Mouse (Mus musculus) MEL (cell line): ENCODE measurements around the gene Actr3b. TPM values are rescaled to one million over a fixed set of nuclear protein-coding genes. Genes with fewer than 3 reads are reported as not detected.

Source experiments
- DNase-seq: peaks from one replicate; pipeline ENCODE4 v3.0.0; 2011; ENCODE audit warnings: low read depth, low spot score
- H3K27ac ChIP-seq: 2 replicates; pipeline ENCODE4 v1.5.1; 2012; ENCODE audit warnings: low read depth, mild to moderate bottlenecking, control low read depth, low read length, moderate library complexity; ENCODE audit not compliant: control insufficient read depth
- H3K27me3 ChIP-seq, 2 experiments: fragments of 150-350 bp in 1 of 2; sonication (generic) in 1 of 2; 2 replicates each; pipeline ENCODE4 v1.6.1; 2012; ENCODE audit warnings: low read length in 2 of 2, mild to moderate bottlenecking in 2 of 2, improper control_type of control experiment in 1 of 2, moderate library complexity in 1 of 2; ENCODE audit not compliant: insufficient read depth in 2 of 2, control insufficient read depth in 1 of 2
- H3K36me3 ChIP-seq, 2 experiments: 2 replicates each; pipeline ENCODE4 v1.6.1; 2012 to 2014; ENCODE audit warnings: low read length in 2 of 2, improper control_type of control experiment in 1 of 2, inconsistent platforms in 1 of 2, mild to moderate bottlenecking in 1 of 2; ENCODE audit not compliant: insufficient read depth in 2 of 2, control insufficient read depth in 1 of 2
- H3K4me1 ChIP-seq, 2 experiments: fragments of 150-350 bp in 1 of 2; sonication (generic) in 1 of 2; 2 replicates each; pipeline ENCODE4 v1.6.1; 2012; ENCODE audit warnings: low read length in 2 of 2, improper control_type of control experiment in 1 of 2, mild to moderate bottlenecking in 1 of 2; ENCODE audit not compliant: insufficient read depth in 2 of 2, control insufficient read depth in 1 of 2
- H3K4me3 ChIP-seq, 2 experiments: fragments of 150-350 bp in 1 of 2; sonication (generic) in 1 of 2; 2 replicates each; pipeline ENCODE4 v1.5.1; 2012; ENCODE audit warnings: low read depth in 2 of 2, low read length in 2 of 2, mild to moderate bottlenecking in 2 of 2, moderate library complexity in 2 of 2, control low read depth in 1 of 2, improper control_type of control experiment in 1 of 2; ENCODE audit not compliant: control insufficient read depth in 1 of 2, insufficient read depth in 1 of 2
- H3K79me2 ChIP-seq: 2 replicates; pipeline ENCODE4 v1.6.1; 2012; ENCODE audit warnings: mild to moderate bottlenecking, low read length, moderate library complexity; ENCODE audit not compliant: control insufficient read depth, poor library complexity, insufficient read depth
- H3K9ac ChIP-seq: 2 replicates; pipeline ENCODE4 v1.6.1; 2012; ENCODE audit warnings: low read depth, mild to moderate bottlenecking, control low read depth, low read length, moderate library complexity; ENCODE audit not compliant: control insufficient read depth, poor library complexity, severe bottlenecking
- H3K9me3 ChIP-seq: fragments of 150-350 bp; sonication (generic); replicated peaks from 2 replicates; pipeline ENCODE4 v1.6.1; 2012; ENCODE audit warnings: mild to moderate bottlenecking, low read length, improper control_type of control experiment, moderate library complexity; ENCODE audit not compliant: insufficient read depth
- BHLHE40 ChIP-seq: IDR thresholded peaks from 2 replicates; pipeline ENCODE4 v1.6.1; 2012; ENCODE audit warnings: low read depth, mild to moderate bottlenecking, inconsistent platforms, low read length, improper control_type of control experiment, borderline replicate concordance
- CHD1 ChIP-seq: IDR thresholded peaks from 2 replicates; pipeline ENCODE4 v1.6.1; 2012; ENCODE audit warnings: low read depth, mild to moderate bottlenecking, inconsistent platforms, low read length, improper control_type of control experiment
- CHD2 ChIP-seq: IDR thresholded peaks from 2 replicates; pipeline ENCODE4 v1.6.1; 2011; ENCODE audit warnings: low read length, improper control_type of control experiment
- ETS1 ChIP-seq: IDR thresholded peaks from 2 replicates; pipeline ENCODE4 v1.6.1; 2012; ENCODE audit warnings: low read depth, mild to moderate bottlenecking, inconsistent platforms, low read length, improper control_type of control experiment, moderate library complexity
- GABPA ChIP-seq: IDR thresholded peaks from 2 replicates; pipeline ENCODE4 v1.6.1; 2012; ENCODE audit warnings: low read depth, mild to moderate bottlenecking, inconsistent platforms, low read length, improper control_type of control experiment, moderate library complexity
- GATA1 ChIP-seq: IDR thresholded peaks from 2 replicates; pipeline ENCODE4 v1.6.1; 2011; ENCODE audit warnings: low read depth, low read length, improper control_type of control experiment
- HCFC1 ChIP-seq: IDR thresholded peaks from 2 replicates; pipeline ENCODE4 v1.6.1; 2012; ENCODE audit warnings: low read depth, mild to moderate bottlenecking, inconsistent platforms, low read length, improper control_type of control experiment, moderate library complexity
- JUND ChIP-seq: IDR thresholded peaks from 2 replicates; pipeline ENCODE4 v1.6.1; 2011; ENCODE audit warnings: low read depth, mild to moderate bottlenecking, improper control_type of control experiment, low read length
- KAT2A ChIP-seq: conservative IDR thresholded peaks from 2 replicates; pipeline ENCODE4 v1.6.1; 2012; ENCODE audit warnings: low read depth, low read length, improper control_type of control experiment, inconsistent platforms
- MAFK ChIP-seq: IDR thresholded peaks from 2 replicates; pipeline ENCODE4 v1.6.1; 2011; ENCODE audit warnings: low read depth, mild to moderate bottlenecking, low read length, improper control_type of control experiment, borderline replicate concordance
- MEF2A ChIP-seq: IDR thresholded peaks from 2 replicates; pipeline ENCODE4 v1.6.1; 2014; ENCODE audit warnings: low read depth, mild to moderate bottlenecking, inconsistent platforms, low read length, improper control_type of control experiment; ENCODE audit not compliant: poor library complexity, insufficient replicate concordance, severe bottlenecking; ENCODE audit errors: extremely low read depth
- MYB ChIP-seq: IDR thresholded peaks from 2 replicates; pipeline ENCODE4 v1.6.1; 2011; ENCODE audit warnings: mild to moderate bottlenecking, low read depth, low read length, improper control_type of control experiment
- MYC ChIP-seq: IDR thresholded peaks from 2 replicates; pipeline ENCODE4 v1.6.1; 2011; ENCODE audit warnings: low read depth, mild to moderate bottlenecking, low read length, improper control_type of control experiment, moderate library complexity
- NELFE ChIP-seq: IDR thresholded peaks from 2 replicates; pipeline ENCODE4 v1.6.1; 2011; ENCODE audit warnings: low read depth, low read length, improper control_type of control experiment
- POLR2A ChIP-seq, 2 experiments: IDR thresholded peaks; 2 replicates each; pipeline ENCODE4 v1.6.1; 2011 to 2012; ENCODE audit warnings: low read length in 2 of 2, mild to moderate bottlenecking in 2 of 2, control low read depth in 1 of 2, improper control_type of control experiment in 1 of 2, low read depth in 1 of 2, moderate library complexity in 1 of 2; ENCODE audit not compliant: control insufficient read depth in 1 of 2, insufficient read depth in 1 of 2, poor library complexity in 1 of 2
- POLR2AphosphoS2 ChIP-seq: IDR thresholded peaks from 2 replicates; pipeline ENCODE4 v1.6.1; 2011; ENCODE audit warnings: low read length, improper control_type of control experiment
- RAD21 ChIP-seq: IDR thresholded peaks from 2 replicates; pipeline ENCODE4 v1.6.1; 2011; ENCODE audit warnings: mild to moderate bottlenecking, low read depth, low read length, improper control_type of control experiment
- RCOR1 ChIP-seq: IDR thresholded peaks from 2 replicates; pipeline ENCODE4 v1.6.1; 2012; ENCODE audit warnings: low read depth, mild to moderate bottlenecking, inconsistent platforms, low read length, improper control_type of control experiment
- SMC3 ChIP-seq: IDR thresholded peaks from 2 replicates; pipeline ENCODE4 v1.6.1; 2011; ENCODE audit warnings: low read depth, low read length, improper control_type of control experiment
- TAL1 ChIP-seq: IDR thresholded peaks from 2 replicates; pipeline ENCODE4 v1.6.1; 2012; ENCODE audit warnings: mild to moderate bottlenecking, inconsistent platforms, low read length, moderate library complexity, mixed read lengths
- UBTF ChIP-seq: IDR thresholded peaks from 2 replicates; pipeline ENCODE4 v1.6.1; 2012; ENCODE audit warnings: low read depth, mild to moderate bottlenecking, inconsistent platforms, low read length, improper control_type of control experiment, moderate library complexity, borderline replicate concordance; ENCODE audit not compliant: insufficient read depth
- USF1 ChIP-seq: IDR thresholded peaks from 2 replicates; pipeline ENCODE4 v1.6.1; 2014; ENCODE audit warnings: low read depth, mild to moderate bottlenecking, inconsistent platforms, low read length, improper control_type of control experiment, moderate library complexity
- USF2 ChIP-seq, 2 experiments: IDR thresholded peaks; 2 replicates each; pipeline ENCODE4 v1.6.1; 2011 to 2012; ENCODE audit warnings: improper control_type of control experiment in 2 of 2, low read length in 2 of 2, borderline replicate concordance in 1 of 2, inconsistent platforms in 1 of 2, low read depth in 1 of 2, mild to moderate bottlenecking in 1 of 2; ENCODE audit not compliant: insufficient read depth in 1 of 2
- ZMIZ1 ChIP-seq: IDR thresholded peaks from 2 replicates; pipeline ENCODE4 v1.6.1; 2012; ENCODE audit warnings: low read depth, mild to moderate bottlenecking, inconsistent platforms, low read length, improper control_type of control experiment, moderate library complexity
- polyA plus RNA-seq, 2 experiments: library from polyadenylated mRNA; stranded (reverse) in 1 of 2; unstranded in 1 of 2; fragments of >175 nt in 1 of 2; fragments of >200 nt in 1 of 2; gene quantifications; 2 replicates each; pipeline versions ENCODE4 v1.2.1 to v1.2.4; 2012; ENCODE audit warnings: low replicate concordance in 2 of 2, low read depth in 1 of 2; ENCODE audit not compliant: insufficient read length in 2 of 2, insufficient read depth in 1 of 2, missing spikeins in 1 of 2
- total RNA-seq: library from RNA; depleted of rRNA; stranded (reverse); fragments of 300-350 nt; gene quantifications from 2 replicates; pipeline ENCODE4 v1.2.3, GENCODE M21; 2012

Actr3b gene
- total and polyA plus RNA-seq, 3 experiments, result 8.7 to 11.1 TPM; not detected in 1

- no peaks in the 10 kb centered on the region for H3K27me3 ChIP-seq
- H3K9ac ChIP-seq, result no peak overlapping the region
- H3K4me1 ChIP-seq, result no peaks in the 10 kb centered on the region
- no peaks in the 10 kb centered on the region for H3K36me3 ChIP-seq
- no peak overlapping the region for H3K27ac ChIP-seq
- no peak overlapping the region for H3K4me3 ChIP-seq
- H3K9me3 ChIP-seq, result no peaks in the 10 kb centered on the region
- TF ChIP-seq GABPA, result no peak
- no peak for TF ChIP-seq USF1
- TF ChIP-seq TAL1, result no peak
- H3K79me2 ChIP-seq, result no peaks in the 10 kb centered on the region
- DNase-seq, result no peak
Measured at GRCm38 (mm10) chr5:25773921-25774790, 14.4 kb downstream of the Actr3b start.

- no peak for DNase-seq
- Histone ChIP-seq H3K79me2 (no peaks in the 10 kb centered on the region), H3K4me1 (no peaks in the 10 kb centered on the region)
- TF ChIP-seq GATA1 (no peak), RAD21 (no peak), ETS1 (no peak), USF1 (no peak), MYB (no peak), MYC (no peak), JUND (no peak), POLR2AphosphoS2 (no peak), MEF2A (no peak), KAT2A (no peak)
- TF ChIP-seq, all 39 proteins: peak for 0
- no peaks in the 10 kb centered on the region for H3K27me3 ChIP-seq
- no peaks in the 10 kb centered on the region for H3K36me3 ChIP-seq
- H3K4me3 ChIP-seq, result no peak overlapping the region
- no peaks in the 10 kb centered on the region for H3K9me3 ChIP-seq
- no peak overlapping the region for H3K27ac ChIP-seq
- no peak overlapping the region for H3K9ac ChIP-seq
Measured at GRCm38 (mm10) chr5:25791570-25791969, 31.8 kb downstream of the Actr3b start.

DNA sequence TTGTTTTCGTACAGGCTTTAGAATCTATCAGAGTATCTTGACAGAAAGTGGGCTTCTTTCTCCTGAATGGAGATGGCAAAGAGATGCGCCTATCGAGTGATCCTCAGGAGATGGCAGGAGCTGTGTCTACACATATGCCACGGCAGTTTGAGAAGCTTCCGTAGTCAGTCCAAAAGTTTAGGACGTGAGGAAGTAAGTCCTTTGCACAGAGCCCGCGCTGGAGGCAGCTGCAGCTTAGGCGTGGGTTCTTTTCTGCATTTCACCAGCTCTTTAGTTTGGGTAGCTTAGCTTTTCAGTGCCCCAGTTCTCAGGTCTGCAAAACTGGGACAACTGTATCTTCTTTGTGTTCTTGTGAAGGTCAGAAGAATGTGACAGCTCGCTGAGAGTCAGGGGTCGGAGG, 38.0 kb downstream of the Actr3b start:
- Histone ChIP-seq H3K36me3 (no peaks in the 10 kb centered on the region), H3K27ac (no peak overlapping the region), H3K4me3 (no peak overlapping the region), H3K9ac (no peak overlapping the region), H3K27me3 (no peaks in the 10 kb centered on the region), H3K9me3 (no peaks in the 10 kb centered on the region), H3K79me2 (peaks cover 1% of the 10 kb centered on the region; the same call in 1 of the 2 replicates), H3K4me1 (no peaks in the 10 kb centered on the region)
- TF ChIP-seq GABPA, result no peak
- TF ChIP-seq MAFK, result no peak
- no peak for TF ChIP-seq SMC3
- no peak for TF ChIP-seq NELFE
- TF ChIP-seq POLR2A (IDR thresholded peaks at IDR 0.05; ENCODE audit: control insufficient read depth in 1 of 2, insufficient read depth in 1 of 2, low read depth in 1 of 2, low read length in 2 of 2, poor library complexity in 1 of 2), result no peak
- no peak for TF ChIP-seq USF1
- no peak for TF ChIP-seq HCFC1
- no peak for TF ChIP-seq CHD1
- TF ChIP-seq RCOR1, result no peak
- no peak for TF ChIP-seq UBTF
- TF ChIP-seq BHLHE40, result no peak
- TF ChIP-seq MYB, result no peak
- no peak for TF ChIP-seq USF2 (IDR thresholded peaks at IDR 0.05; ENCODE audit: borderline replicate concordance in 1 of 2, insufficient read depth in 1 of 2, low read depth in 1 of 2, low read length in 2 of 2)
- TF ChIP-seq CHD2, result no peak
- no peak for TF ChIP-seq ZMIZ1
- no peak for TF ChIP-seq POLR2AphosphoS2
- no peak for DNase-seq
